Mouse (Mus musculus) thymus, postnatal 10 days (tissue): ENCODE data around the gene Gm14418.
"Not testable (repeated sequence)": the region's sequence is repeated elsewhere in the genome, so short reads cannot be mapped to it uniquely, and the experiment has no call there.

Source experiments
- DNase-seq, 2 experiments: peaks; one replicate each; pipeline ENCODE4 v3.0.0; 2021; ENCODE audit warnings: low spot score in 2 of 2

Gene Gm14418

GRCm38 (mm10) chr2:177398096-177398495, at the start of gene Gm14418:
Gene Gm14418 (minus strand): TSS chr2:177398320.
- DNase-seq, result not testable (repeated sequence)
